Mouse (Mus musculus) mature B cell (primary cell): ENCODE measurements around the gene Zfp786.

Source experiments
- in situ Hi-C: fragments of 300-500 bp; cut with MboI; formaldehyde crosslinking; loops from 2 replicates; pipeline ENCODE4 v1.14.3; 2019

Gene Zfp786

DNA sequence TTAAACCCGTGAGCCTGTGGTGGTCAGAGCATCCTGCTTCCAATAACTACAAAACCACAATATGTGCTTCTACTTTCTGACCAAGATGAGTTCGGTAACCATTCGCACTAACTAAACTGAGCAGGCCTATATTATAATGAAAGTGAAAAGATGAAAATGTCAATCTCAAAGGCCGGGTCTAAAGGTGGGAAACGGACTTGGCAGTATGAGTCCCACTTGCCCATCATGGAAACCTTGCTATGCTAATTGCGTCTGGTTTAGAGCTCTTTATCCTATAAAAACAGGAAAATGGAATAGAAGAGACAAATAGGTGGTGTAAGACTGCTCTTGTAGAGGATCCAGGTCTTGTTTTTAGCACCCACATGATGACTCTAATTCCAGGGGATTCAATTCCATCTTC is 8.9 kb downstream of the Zfp786 start:
- in situ Hi-C loops = no loop called here

DNA sequence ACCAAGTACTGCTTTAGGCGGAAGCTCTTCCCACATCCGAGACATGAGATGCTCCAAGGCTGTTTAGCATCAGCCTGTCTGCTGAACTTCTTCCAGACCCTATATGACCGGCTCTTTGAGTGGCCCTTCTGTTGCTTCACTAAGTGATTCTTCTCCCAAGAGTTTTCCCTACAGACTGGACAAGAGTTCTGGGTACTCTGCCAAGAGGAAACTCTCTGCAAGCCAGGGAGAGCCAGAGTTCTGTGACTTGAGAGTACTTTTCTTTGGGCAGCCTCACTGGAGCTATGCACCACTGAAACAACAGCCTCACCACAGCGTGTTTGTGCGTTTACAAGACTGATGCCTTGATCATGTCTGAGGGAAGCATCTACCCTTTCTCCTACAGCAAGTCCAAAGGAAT is 9.4 kb downstream of the Zfp786 start:
- in situ Hi-C loops = no loop called here

DNA sequence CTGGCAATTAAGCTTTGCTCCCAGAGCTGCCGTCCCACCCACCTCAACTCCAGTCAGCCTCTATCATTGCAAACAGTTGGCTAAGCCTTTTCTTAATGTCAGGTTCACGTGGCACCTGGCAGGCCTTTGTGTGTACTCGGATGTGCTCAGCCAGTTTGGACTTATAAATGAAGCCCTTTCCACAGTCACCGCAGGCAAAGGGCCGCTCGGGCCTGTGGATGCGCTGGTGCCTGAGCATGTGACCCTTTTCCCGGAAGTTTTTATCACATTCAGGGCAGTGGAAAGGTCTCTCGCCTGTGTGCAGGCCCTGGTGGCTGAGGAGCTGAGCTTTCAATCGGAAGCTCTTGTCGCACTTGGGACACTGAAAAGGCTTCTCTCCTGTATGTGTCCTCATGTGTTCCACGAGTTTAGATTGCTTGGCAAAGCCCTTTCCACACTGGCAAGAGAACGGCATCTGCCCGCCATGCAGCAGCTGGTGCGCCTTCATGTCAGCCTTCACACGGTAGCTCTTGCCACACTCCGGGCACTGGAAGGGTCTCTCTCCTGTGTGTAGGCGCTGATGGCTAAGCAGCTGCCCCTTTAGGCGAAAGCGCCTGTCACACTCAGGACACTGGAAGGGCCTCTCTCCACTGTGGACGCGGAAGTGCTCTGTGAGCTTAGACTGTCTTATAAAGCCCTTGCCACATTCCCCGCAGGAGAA is 10.9 kb downstream of the Zfp786 start:
- in situ Hi-C loops = no loop called here

DNA sequence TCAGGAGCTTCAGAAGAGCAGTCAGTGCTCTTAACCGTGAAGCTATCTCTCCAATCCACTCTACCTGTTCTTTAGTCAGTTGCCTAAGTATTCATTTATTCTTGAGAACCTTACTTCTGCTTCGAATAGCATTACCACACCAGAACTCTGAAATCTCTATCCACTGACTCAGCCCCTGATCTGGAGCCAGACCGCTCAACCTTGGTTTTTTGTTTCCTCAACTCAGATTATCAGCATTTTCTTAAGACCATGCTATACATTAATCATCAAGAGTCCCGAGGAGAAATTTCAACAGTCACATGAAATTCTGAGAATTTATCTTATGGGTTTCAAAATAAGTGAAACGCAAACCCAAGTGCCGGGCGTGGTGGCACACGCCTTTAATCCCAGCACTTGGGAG is 11.9 kb downstream of the Zfp786 start:
- in situ Hi-C loops = no loop called here

DNA sequence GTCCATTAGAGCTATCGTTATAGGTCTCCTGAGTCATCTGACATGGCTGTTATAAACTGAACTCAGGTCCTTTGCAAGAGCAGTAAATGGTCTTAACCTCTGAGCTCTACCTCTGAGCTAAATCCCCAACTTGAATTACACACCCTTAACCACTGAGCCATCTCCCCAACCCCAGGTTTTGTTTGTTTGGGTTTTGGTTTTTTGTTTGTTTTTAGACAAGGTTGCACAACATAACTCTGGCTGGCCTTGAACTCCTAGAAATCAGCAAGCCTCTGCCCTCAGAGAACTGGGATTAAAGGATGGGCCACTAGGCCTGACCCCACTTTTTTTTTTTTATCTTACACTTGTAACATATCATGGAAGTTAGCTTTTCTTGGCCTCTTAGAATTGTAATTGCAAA is 14.5 kb downstream of the Zfp786 start:
- in situ Hi-C loops = no loop called here

DNA sequence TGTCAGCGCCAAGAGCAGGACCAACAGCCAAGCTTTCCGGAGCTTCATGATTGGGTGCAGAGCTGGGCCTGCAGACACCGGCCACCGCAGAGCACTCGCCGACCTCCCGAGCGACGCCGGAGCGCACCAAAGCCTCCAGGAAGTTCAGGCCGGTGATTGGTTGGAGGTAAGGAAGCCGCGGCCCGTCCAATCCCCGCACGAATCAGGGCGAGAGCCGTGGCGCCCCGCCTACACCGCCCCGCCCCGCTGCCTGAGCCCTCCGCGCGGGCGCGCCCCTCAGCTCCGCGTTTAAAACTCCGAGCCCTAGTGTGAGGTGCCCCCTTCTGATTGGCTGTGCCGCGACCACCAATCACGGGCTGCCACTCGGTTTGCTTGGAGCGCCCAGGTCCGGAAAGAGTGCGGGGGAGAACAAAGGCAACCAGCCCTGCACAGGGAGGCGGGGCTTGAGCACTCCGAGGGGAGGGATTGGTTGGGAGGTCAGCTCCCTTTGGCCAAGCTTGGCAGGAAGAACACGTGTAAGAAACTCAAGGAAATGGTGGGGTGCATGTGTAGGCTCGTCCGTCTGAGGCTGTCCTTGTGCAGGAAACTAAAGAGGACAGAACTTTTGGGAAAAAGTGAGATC is 17.3 kb downstream of the Zfp786 start, which contains the start of gene Pdia4:
Gene Pdia4, minus strand, starts transcription at position 174 of the 622 bp plus-strand sequence.
- in situ Hi-C loops = no loop called here

DNA sequence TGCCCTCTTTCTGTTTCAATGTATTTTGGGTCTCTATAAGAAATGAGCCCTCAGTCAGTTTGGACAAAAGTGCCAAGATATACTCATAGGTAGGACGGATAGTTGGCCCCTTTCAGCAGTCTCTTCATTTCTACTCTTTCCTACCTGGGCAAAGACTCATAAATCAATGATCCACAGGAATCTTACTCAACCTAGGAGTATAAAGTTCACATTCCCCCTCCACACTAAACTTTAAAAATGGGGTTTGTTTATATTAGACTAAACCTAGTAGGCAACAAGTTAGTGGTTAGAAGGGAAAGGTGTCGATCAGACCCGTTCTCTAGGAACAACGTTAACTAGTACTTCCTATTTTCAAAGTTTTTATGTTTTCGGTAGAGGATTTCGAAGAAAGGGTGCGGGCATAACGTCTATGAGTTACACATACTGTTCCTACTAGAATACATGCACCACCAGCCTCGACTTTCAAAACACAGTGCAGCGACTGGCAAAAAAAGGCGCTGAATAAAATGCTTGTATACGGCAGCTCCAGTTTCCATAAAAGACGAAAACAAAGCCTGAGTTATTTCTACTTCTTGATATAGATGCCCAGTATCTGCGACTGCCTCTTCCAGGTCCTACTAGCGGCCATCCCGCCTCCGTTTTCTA is 18.3 kb downstream of the Zfp786 start:
- in situ Hi-C loops = no loop called here

DNA sequence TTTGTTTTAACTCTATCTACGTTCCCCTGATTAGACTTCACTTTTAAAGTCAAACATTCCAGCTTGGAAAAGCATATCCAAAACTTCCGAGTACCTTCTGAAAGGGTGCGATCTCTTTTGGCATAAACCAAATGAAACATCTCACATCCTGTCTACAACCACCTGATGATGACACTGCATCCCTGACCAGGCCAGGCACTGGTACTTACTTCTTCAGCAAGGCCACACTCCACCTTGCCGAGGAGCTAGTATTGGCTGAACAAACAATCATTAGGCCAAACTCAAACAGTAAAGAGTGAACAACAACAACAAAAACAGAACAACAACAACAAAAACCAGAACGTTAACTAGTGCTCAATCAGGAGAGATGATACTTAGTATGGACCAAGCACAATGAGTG is 19.3 kb downstream of the Zfp786 start:
- in situ Hi-C loops = no loop called here

DNA sequence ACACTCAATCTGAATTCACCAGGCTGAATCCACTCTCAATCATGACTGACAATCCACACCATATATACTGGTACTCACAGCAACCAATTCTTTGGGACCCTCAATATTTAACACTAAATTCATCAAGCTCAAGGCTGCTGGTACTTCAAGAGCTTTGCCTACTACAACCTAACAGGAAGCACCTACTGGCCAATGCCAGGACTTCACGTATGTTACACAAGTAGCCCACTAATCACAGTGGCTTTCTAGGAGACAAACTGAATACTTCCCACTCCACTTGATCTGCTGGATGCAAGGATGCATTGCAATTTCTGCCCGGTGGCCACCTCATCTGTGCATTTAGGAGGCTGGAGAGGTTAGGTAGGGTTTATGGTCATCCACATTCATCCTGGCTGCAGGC is 20.5 kb downstream of the Zfp786 start:
- in situ Hi-C loops = no loop called here

DNA sequence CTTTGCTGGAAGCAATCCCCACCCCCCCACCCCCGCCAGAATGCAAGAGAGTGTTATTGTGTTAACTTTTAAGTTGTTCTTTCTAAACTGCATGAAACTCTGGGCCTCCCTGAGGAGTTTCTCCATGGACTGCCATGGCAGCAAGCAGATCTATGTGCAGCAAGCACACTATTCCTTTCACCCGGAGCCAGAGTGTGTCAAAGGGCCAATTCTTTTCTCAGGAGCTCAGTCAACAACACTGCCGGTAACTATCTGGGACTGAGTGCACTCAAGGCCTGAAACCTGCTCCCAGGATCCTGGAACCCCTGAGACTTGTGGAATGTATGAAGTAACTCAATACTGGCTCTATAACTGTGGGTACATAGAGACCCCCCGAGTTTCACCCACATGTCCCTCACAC is 21.6 kb downstream of the Zfp786 start:
- in situ Hi-C loops = no loop called here

DNA sequence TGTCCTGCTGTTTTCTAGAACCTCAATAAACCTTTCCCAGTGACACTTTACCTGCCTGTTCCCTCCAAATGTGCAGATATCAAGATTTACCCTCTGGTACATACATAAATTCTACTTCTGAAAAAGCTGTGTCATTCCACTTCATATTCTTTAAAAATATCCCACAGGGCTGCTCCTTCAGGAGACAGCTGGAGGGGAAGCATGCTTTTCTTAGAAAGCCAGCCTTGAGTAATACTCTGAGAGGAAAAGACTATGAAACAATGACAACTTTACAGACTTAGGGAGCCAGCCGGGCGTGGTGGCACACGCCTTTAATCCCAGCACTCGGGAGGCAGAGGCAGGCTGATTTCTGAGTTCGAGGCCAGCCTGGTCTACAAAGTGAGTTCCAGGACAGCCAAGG is 22.1 kb downstream of the Zfp786 start:
- in situ Hi-C loops = no loop called here

DNA sequence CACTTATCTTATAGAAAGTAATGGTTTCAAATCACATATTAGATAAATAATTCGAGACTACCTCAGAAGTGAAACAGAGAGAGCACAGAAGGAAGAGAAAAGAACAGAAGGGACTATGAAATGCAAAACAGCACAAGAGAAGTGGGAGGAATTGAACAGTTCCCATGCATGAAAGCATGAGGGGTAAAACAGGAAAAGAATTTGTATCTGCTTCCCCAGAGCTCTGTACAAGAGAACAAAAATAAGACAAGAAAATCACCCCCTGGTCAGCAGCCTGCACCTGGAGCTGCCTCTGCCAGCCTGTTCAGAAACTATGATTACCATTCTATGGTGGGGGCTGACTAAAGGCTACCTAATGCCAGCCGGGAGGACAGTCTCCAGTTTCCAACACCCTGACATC is 23.2 kb downstream of the Zfp786 start:
- in situ Hi-C loops = no loop called here

DNA sequence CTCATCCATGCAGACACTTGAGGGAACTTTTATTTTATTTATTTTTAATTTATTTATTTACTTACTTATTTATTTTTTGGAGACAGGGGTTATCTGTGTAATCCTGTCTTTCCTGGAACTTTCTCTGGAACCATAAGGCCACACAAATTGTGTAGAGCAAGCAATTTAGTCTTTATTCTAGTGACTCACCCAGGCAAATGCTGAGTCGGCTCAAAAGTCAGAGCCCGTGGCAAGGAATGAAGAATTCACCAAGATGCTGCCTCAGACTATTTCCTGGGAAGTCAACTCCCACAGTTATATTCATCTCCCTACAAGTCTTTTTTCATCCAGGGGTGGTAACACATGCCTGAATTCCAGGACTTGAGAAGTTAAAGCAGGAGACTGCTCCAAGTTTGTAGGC is 25.1 kb downstream of the Zfp786 start:
- in situ Hi-C loops = no loop called here

DNA sequence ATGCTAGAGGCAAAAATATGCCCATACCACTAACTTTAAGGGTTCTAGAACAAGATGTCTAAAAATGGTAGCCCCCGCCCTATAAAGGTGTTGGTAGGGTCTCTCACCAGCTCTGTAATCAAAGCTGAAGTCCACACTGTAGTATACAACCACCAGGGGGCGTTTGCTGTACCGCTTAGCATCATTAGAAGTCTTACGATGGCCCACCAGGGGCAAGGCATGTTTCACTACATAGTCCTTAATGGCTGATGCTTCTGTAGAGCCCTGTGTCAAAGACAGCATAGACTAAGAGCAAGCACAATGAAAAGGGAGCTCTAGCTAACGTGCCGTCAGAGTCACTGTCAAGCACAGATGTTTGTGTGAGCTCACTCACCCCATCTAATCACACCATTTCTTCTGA is 31.6 kb downstream of the Zfp786 start:
- in situ Hi-C loops = no loop called here

DNA sequence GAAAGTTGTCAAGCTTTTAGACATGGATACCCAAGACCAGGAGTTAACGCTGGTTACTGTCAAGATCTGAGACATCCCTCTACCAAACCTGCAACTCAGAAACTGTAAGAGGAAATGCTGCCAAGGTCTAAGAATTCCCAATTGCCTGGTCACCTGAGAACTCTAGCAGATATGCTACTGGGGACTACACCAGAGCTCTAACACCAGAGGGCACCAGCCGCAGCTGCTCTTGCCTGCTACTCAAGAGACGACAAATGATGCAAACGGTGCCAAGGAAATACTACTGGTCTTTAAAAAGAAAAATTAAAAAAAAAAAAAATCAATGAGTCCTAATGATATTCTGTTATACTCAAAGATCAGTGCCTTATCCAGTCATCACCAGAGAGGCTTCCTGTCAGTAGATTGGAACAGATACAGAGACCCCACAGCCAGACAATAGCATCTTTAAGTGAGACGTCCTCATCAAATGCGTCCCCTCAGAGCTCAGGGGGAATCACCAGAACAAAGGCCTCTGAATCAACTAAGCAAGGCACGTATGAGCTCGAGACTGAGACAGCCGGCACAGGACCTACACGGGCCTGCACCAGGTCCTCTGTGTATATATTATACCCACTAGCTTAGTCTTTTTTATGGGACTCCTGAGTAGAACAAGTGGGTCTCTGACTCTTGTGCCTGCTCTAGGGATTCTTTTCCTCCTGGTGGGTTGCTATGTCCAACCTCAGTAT is 36.4 kb downstream of the Zfp786 start:
- in situ Hi-C loops = no loop called here

DNA sequence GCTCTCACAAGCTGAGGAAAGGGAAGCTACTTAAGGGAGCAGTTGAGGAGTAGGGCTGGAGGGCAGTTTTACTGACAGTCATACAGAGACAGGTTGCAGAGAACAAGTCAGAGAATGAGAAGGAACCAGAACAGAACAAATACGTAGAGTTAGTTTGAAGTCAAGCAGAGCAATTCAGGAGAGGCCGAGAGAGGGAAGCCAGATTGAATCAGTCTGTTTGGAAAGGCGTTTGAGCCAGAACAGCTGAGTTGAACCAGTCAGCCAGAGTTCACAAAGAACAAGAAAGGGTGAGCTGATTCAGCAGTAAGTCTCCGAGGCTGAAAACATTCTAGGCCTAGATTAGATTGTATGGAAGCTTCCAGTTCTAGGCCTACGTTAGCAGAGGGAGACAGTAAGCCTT is 37.4 kb downstream of the Zfp786 start:
- in situ Hi-C loops = no loop called here

DNA sequence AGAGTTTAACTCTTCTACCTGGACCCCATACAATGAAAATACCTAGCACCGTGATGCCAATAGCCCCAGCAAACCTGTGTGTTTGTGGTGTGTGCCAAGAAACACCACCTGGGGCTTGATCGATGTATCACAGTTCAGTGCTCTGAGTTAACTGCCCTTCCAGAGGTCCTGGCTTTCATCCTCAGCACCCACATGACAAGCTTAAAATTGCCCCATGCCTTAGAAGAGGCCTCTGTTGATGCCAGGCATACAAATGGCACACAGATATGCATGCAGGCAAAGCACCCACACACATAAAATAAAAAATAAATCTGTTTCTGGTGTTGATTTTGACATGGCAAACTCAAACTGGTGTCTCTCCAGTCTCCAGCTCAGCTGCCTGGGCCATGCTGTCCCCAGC is 38.1 kb downstream of the Zfp786 start:
- in situ Hi-C loops = no loop called here

DNA sequence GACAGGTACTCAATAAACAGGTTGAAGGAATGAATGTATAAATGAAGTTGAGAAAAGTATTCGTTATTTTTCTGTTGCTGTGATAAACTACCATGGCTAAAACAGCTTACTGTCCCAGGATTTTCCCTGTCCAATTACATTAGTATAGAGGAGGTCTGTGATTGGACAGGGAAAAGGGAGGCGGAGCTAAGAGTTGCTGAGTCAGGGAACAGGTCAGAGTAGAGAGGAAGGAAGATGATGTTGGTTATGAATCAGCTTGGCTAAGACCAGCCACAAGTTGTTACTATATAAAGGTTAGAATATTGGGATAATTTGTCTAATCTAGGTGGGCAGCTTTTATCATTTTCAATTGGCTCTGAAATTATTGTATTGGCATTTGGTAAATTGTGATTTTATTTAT is 39.9 kb downstream of the Zfp786 start:
- in situ Hi-C loops = no loop called here

DNA sequence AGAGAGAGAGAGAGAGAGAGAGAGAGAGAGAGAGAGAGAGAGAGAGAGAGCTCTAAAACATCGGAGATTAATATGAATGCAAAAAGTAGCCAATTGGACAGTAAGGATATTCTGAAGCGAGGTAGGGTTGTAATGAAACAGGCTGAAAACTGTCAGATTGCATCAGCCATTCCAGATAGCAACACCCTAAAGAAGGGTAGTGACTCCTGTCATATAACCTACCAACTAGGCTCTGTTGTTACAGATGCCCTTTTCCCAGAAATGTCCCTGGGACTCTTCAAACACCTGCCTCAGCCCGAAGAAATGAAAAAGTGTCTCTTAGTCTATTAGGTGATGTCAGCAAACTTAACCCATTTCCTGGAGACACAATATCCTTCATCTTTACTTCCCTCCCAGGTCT is 41.8 kb downstream of the Zfp786 start:
- in situ Hi-C loops = loop anchor here (10.0 kb wide), 1 partner anchor 46 kb away; the partner anchor contains the start of genes Zfp398 and Zfp786

DNA sequence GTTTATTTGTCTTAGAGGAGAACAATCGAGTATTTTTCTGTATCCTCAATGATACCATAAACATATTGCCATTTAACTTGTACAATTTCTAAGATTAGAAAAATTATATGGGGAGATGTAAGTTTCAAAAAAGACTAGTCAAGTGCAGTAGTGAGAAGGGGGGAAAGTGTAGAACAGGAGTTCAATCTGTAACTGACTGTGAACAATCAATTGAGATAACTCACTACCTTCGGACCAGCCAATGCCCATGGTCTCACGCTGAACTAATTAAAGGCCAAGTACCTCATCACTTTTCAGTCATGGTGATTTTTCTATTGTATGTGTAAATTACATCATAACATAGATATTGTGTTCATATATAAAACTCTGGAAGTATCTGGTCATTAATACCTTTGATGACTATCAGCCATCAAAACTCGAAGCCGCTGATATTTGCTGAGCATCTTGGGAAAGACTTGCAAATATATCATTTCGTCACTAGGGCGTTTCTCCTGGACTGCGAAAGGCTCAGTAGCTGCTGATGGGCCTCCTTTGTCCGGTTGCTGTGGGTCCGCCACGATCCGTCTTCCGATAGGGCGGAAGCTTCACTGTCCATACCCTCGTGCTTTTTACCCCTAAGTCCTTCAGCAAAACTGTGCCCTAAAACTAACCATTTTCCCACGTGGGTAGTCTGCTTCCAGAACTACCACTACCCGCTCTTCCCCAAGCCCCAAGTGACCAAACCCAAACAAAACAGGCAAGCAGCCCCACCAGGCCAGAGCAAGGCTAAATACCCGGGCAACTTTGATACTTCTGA is 42.5 kb downstream of the Zfp786 start:
- in situ Hi-C loops = loop anchor here (10.0 kb wide), 1 partner anchor 47 kb away; the partner anchor contains the start of genes Zfp398 and Zfp786

DNA sequence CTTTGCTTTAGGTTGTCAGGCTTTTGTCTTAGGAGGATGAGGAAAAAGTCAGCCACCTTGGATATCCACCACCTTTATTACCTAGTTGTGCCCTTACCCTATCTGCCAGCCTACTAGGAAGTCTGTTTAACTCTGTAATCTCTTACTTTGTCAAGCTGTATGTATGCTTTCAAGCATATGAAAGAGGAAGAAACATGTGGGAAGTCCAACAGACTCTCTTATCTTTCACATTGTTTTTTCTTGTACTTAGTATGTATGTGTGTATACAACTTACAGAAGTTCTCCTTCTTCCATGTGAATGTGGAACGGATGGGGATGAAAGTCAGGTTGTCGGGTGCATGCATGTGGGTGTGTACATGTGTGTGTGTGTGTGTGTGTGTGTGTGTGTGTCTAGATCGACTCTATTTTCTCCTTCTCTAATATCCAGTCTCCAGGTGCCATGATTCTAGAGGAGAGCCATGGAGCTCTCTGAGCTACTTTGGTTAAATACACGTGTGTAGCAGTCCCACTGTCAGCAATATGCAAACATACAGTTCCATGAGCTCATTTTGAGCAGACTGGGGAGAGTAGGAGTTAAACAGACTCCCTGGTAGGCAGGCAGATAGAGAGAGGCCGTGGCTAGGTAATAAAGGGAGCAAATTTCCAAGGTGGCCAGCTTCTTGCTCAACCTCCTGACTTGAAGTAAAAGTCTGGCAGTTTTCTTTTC is 45.8 kb downstream of the Zfp786 start:
- in situ Hi-C loops = loop anchor here (10.0 kb wide), 1 partner anchor 50 kb away; the partner anchor contains the start of genes Zfp398 and Zfp786
